Mouse (Mus musculus) neutrophil, adult 59 days (primary cell): ENCODE results near the gene Gm21094. TPM values are rescaled to one million over a fixed set of nuclear protein-coding genes. Genes with fewer than 3 reads are reported as not detected.

ENCODE experiments used
- total RNA-seq, 2 experiments: library from RNA; stranded (reverse); gene quantifications; 1 replicate in 1 of 2; 2 replicates in 1 of 2; pipeline ENCODE4 v1.2.4; 2023

The Gm21094 gene
- total RNA-seq, result not detected

DNA sequence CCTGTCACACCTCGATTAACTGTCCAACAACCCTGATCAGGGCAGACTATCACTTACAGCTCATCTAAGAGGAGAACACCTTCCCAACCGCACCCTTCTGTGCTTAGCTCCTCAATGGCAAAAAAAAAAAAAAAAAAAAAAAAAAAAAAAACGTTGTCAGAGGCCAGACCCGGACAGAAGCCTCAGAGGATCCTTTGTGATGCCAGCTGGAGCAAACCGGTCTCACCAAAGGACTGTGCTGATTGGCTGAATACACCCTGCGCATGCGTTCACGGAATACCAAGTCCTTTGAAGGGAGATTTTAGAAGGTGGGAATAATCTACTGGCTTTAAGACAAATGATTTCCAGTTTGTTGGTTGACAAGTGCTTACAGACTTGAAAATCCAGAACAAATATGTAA lies at the start of gene Gm21094:
Gm21094 (minus strand) TSS at position 101 of the 400 bp plus-strand sequence.

